ENCODE assay signal across 7 mouse cellular contexts in genomic region chr2:34026566-34027360, GRCm38 (mm10).
DNase-seq lines count a peak whose midpoint lies in the region; ATAC-seq and TF ChIP-seq lines count a peak whose summit lies in the region.

No protein-coding gene starts in this region.

- TF ChIP-seq POLR2A in lung, adult 2 months (IDR thresholded peaks at IDR 0.05; ENCODE audit: borderline replicate concordance, extremely low read depth, low read depth, low read length), result no peak

- no peak overlapping the region for H3K4me3 ChIP-seq in neural tube, embryonic 11.5 days (ENCODE audit: low read depth, low read length)
- H3K4me3 ChIP-seq in embryonic facial prominence, embryonic 14.5 days (ENCODE audit: low read depth, low read length), result no peak overlapping the region
- no peak overlapping the region for H3K4me3 ChIP-seq in lung, adult 2 months (replicated peaks; ENCODE audit: extremely low read depth, low read depth, low read length)
- no peak overlapping the region for H3K4me3 ChIP-seq in stomach, postnatal 0 days (ENCODE audit: low read depth, low read length)

- H3K9ac ChIP-seq in neural tube, embryonic 11.5 days (ENCODE audit: low read length), result no peak overlapping the region
- no peak overlapping the region for H3K9ac ChIP-seq in embryonic facial prominence, embryonic 14.5 days (ENCODE audit: low read depth, low read length)
- no peak overlapping the region for H3K9ac ChIP-seq in stomach, postnatal 0 days (ENCODE audit: low read length)

- peaks cover 9% of the 10 kb centered on the region for H3K4me1 ChIP-seq in neural tube, embryonic 11.5 days (ENCODE audit: control insufficient read depth, insufficient read depth, low read length)
- 0 out of 2 replicates have a peak, but pooled peaks cover 6% of the 10 kb centered on the region for H3K4me1 ChIP-seq in embryonic facial prominence, embryonic 14.5 days (ENCODE audit: control insufficient read depth, insufficient read depth, low read length)
- H3K4me1 ChIP-seq in lung, adult 2 months (ENCODE audit: control insufficient read depth, insufficient read depth, low read length), result no peaks in the 10 kb centered on the region; the same call in 1 of the 2 replicates
- no peaks in the 10 kb centered on the region for H3K4me1 ChIP-seq in stomach, postnatal 0 days (replicated peaks; ENCODE audit: control insufficient read depth, insufficient read depth)

- no peak for TF ChIP-seq CTCF in lung, adult 2 months (IDR thresholded peaks at IDR 0.05; ENCODE audit: insufficient read depth, low read length)
- peak; percentile 36 for TF ChIP-seq CTCF in stomach, postnatal 0 days (IDR thresholded peaks at IDR 0.05; ENCODE audit: low read depth)

- TF ChIP-seq EP300 in stomach, postnatal 0 days (optimal IDR thresholded peaks at IDR 0.05), result no peak

- H3K27me3 ChIP-seq in neural tube, embryonic 11.5 days (ENCODE audit: control insufficient read depth, insufficient read depth, low read length), result no peaks in the 10 kb centered on the region
- H3K27me3 ChIP-seq in embryonic facial prominence, embryonic 14.5 days (replicated peaks; ENCODE audit: control insufficient read depth, insufficient read depth, low read length), result no peaks in the 10 kb centered on the region
- no peaks in the 10 kb centered on the region for H3K27me3 ChIP-seq in stomach, postnatal 0 days (ENCODE audit: control insufficient read depth, insufficient read depth, low read length)

- no peak for DNase-seq in neural tube, embryonic 11.5 days (ENCODE audit: low spot score)
- no peak for DNase-seq in neural tube, embryonic 10.5 days (ENCODE audit: extremely low spot score, low spot score)
- DNase-seq in embryonic facial prominence, embryonic 14.5 days (ENCODE audit: low spot score), result no peak
- peak; percentile 52 for DNase-seq in lung, adult 2 months
- no peak for DNase-seq in stomach, postnatal 0 days (ENCODE audit: low spot score)
- DNase-seq in right cerebral cortex, postnatal 36 days (ENCODE audit: low spot score in 2 of 2), result no peak
- DNase-seq in cerebellum, adult 9-11 months, result no peak

- no peak overlapping the region for H3K4me2 ChIP-seq in neural tube, embryonic 11.5 days (ENCODE audit: low read depth)
- no peak overlapping the region for H3K4me2 ChIP-seq in embryonic facial prominence, embryonic 14.5 days (ENCODE audit: low read depth, low read length)
- no peak overlapping the region for H3K4me2 ChIP-seq in stomach, postnatal 0 days (replicated peaks; ENCODE audit: low read depth)

- H3K36me3 ChIP-seq in neural tube, embryonic 11.5 days (ENCODE audit: control insufficient read depth, insufficient read depth, low read length), result no peaks in the 10 kb centered on the region
- no peaks in the 10 kb centered on the region for H3K36me3 ChIP-seq in embryonic facial prominence, embryonic 14.5 days (ENCODE audit: control insufficient read depth, insufficient read depth, low read length)
- no peaks in the 10 kb centered on the region for H3K36me3 ChIP-seq in stomach, postnatal 0 days (ENCODE audit: control insufficient read depth, insufficient read depth, low read length)

- peak; percentile 23; the same call in 1 of the 2 replicates for ATAC-seq in neural tube, embryonic 11.5 days (ENCODE audit: insufficient read depth, low FRiP score, low TSS enrichment)
- ATAC-seq in embryonic facial prominence, embryonic 14.5 days (ENCODE audit: low read depth), result peak; percentile 13; the same call in 1 of the 2 replicates
- ATAC-seq in stomach, postnatal 0 days (ENCODE audit: low FRiP score, low TSS enrichment), result no peak

- H3K27ac ChIP-seq in neural tube, embryonic 11.5 days (ENCODE audit: low read depth, low read length), result no peak overlapping the region
- H3K27ac ChIP-seq in embryonic facial prominence, embryonic 14.5 days (replicated peaks; ENCODE audit: low read depth, low read length), result no peak overlapping the region
- no peak overlapping the region for H3K27ac ChIP-seq in stomach, postnatal 0 days (replicated peaks)

- H3K9me3 ChIP-seq in neural tube, embryonic 11.5 days (ENCODE audit: control insufficient read depth, low read length), result no peaks in the 10 kb centered on the region
- H3K9me3 ChIP-seq in embryonic facial prominence, embryonic 14.5 days (ENCODE audit: control insufficient read depth, low read length), result no peaks in the 10 kb centered on the region
- no peaks in the 10 kb centered on the region for H3K9me3 ChIP-seq in stomach, postnatal 0 days (ENCODE audit: control insufficient read depth, low read length)

- WGBS in neural tube, embryonic 11.5 days, result 75% methylated on average over 16 of the region's 16 CpGs
- WGBS in embryonic facial prominence, embryonic 14.5 days, result 73% methylated on average over 16 of the region's 16 CpGs
- WGBS in lung, adult 2 months, result 61% methylated on average over 16 of the region's 16 CpGs
- WGBS in stomach, postnatal 0 days, result 71% methylated on average over 16 of the region's 16 CpGs
